Mouse (Mus musculus): ENCODE measurements at regions not wholly inside any gene's neighbourhood (a gene's known extent, or its start where the extent isn't known, plus 50 kb on each side); places are given as distances from the start of the nearest gene placed in this dataset.

- TF ChIP-seq GABPA (IDR thresholded peaks at IDR 0.05; ENCODE audit: low read depth, low read length), result no peak
- no peak for TF ChIP-seq MAX (IDR thresholded peaks at IDR 0.05; ENCODE audit: low read length)
- TF ChIP-seq POLR2A (IDR thresholded peaks at IDR 0.05; ENCODE audit: control insufficient read depth in 1 of 2, insufficient read depth in 1 of 2, low read depth in 1 of 2, low read length in 2 of 2, poor library complexity in 1 of 2), result no peak
- TF ChIP-seq ETS1 (IDR thresholded peaks at IDR 0.05; ENCODE audit: low read depth, low read length), result no peak
- TF ChIP-seq MYB (IDR thresholded peaks at IDR 0.05; ENCODE audit: low read depth, low read length), result no peak
- TF ChIP-seq JUND (IDR thresholded peaks at IDR 0.05; ENCODE audit: low read depth, low read length), result no peak
- TF ChIP-seq NRF1 (IDR thresholded peaks at IDR 0.05; ENCODE audit: insufficient read depth, low read depth, low read length, poor library complexity, severe bottlenecking), result no peak
- TF ChIP-seq GATA1 (IDR thresholded peaks at IDR 0.05; ENCODE audit: low read depth, low read length), result no peak
- TF ChIP-seq E2F4 (IDR thresholded peaks at IDR 0.05; ENCODE audit: borderline replicate concordance, low read depth, low read length), result no peak
- no peak for TF ChIP-seq CTCF (IDR thresholded peaks at IDR 0.05 in 2 of 3, conservative IDR thresholded peaks at IDR 0.05 in 1 of 3; ENCODE audit: control insufficient read depth in 1 of 3, insufficient read depth in 1 of 3, low read depth in 2 of 3, low read length in 3 of 3, poor library complexity in 1 of 3, severe bottlenecking in 1 of 3)
- TF ChIP-seq MEF2A (IDR thresholded peaks at IDR 0.05; ENCODE audit: extremely low read depth, insufficient replicate concordance, low read depth, low read length, poor library complexity, severe bottlenecking), result no peak
- no peak for TF ChIP-seq RAD21 (IDR thresholded peaks at IDR 0.05; ENCODE audit: low read depth, low read length)
- TF ChIP-seq USF1 (IDR thresholded peaks at IDR 0.05; ENCODE audit: low read depth, low read length), result no peak
- no peak for TF ChIP-seq POLR2AphosphoS2 (IDR thresholded peaks at IDR 0.05; ENCODE audit: low read length)
- TF ChIP-seq BHLHE40 (IDR thresholded peaks at IDR 0.05; ENCODE audit: borderline replicate concordance, low read depth, low read length), result no peak
- no peak for TF ChIP-seq RCOR1 (IDR thresholded peaks at IDR 0.05; ENCODE audit: low read depth, low read length)
- TF ChIP-seq TAL1 (IDR thresholded peaks at IDR 0.05; ENCODE audit: low read length), result no peak
- no peak for TF ChIP-seq ELF1 (IDR thresholded peaks at IDR 0.05; ENCODE audit: low read depth, low read length)
- TF ChIP-seq ZKSCAN1 (IDR thresholded peaks at IDR 0.05; ENCODE audit: low read depth, low read length), result no peak
- H3K36me3 ChIP-seq (ENCODE audit: control insufficient read depth in 1 of 2, insufficient read depth in 2 of 2, low read length in 2 of 2), result no peaks in the 10 kb centered on the region
These were observed 320.4 kb downstream of the Fgf9 start for GRCm38 (mm10) chr14:58390741-58391140.

GRCm38 (mm10) chr14:58387348-58388000, 317.1 kb downstream of the Fgf9 start:
- Histone ChIP-seq H3K9ac (ENCODE audit: control insufficient read depth, low read depth, low read length, poor library complexity, severe bottlenecking) (no peak overlapping the region), H3K27me3 (ENCODE audit: control insufficient read depth in 1 of 2, insufficient read depth in 2 of 2, low read length in 2 of 2) (no peaks in the 10 kb centered on the region), H3K4me1 (ENCODE audit: control insufficient read depth in 1 of 2, insufficient read depth in 2 of 2, low read length in 2 of 2) (no peaks in the 10 kb centered on the region), H3K9me3 (replicated peaks; ENCODE audit: insufficient read depth, low read length) (no peaks in the 10 kb centered on the region), H3K36me3 (ENCODE audit: control insufficient read depth in 1 of 2, insufficient read depth in 2 of 2, low read length in 2 of 2) (no peaks in the 10 kb centered on the region), H3K4me3 (ENCODE audit: control insufficient read depth in 1 of 2, insufficient read depth in 1 of 2, low read depth in 2 of 2, low read length in 2 of 2) (no peak overlapping the region), H3K79me2 (ENCODE audit: control insufficient read depth, insufficient read depth, low read length, poor library complexity) (no peaks in the 10 kb centered on the region), H3K27ac (ENCODE audit: control insufficient read depth, low read depth, low read length) (no peak overlapping the region)
- TF ChIP-seq POLR2AphosphoS5 (IDR thresholded peaks at IDR 0.05; ENCODE audit: borderline replicate concordance, low read depth, low read length), result no peak
- TF ChIP-seq GABPA (IDR thresholded peaks at IDR 0.05; ENCODE audit: low read depth, low read length), result no peak
- DNase-seq (ENCODE audit: low read depth, low spot score), result no peak

More at GRCm38 (mm10) chr14:58390741-58391140, 320.4 kb downstream of the Fgf9 start:
- no peaks in the 10 kb centered on the region for H3K4me1 ChIP-seq (ENCODE audit: control insufficient read depth in 1 of 2, insufficient read depth in 2 of 2, low read length in 2 of 2)
- no peak for DNase-seq (ENCODE audit: low read depth, low spot score)
- H3K4me3 ChIP-seq (ENCODE audit: control insufficient read depth in 1 of 2, insufficient read depth in 1 of 2, low read depth in 2 of 2, low read length in 2 of 2), result no peak overlapping the region
- no peaks in the 10 kb centered on the region for H3K79me2 ChIP-seq (ENCODE audit: control insufficient read depth, insufficient read depth, low read length, poor library complexity)
- no peaks in the 10 kb centered on the region for H3K27me3 ChIP-seq (ENCODE audit: control insufficient read depth in 1 of 2, insufficient read depth in 2 of 2, low read length in 2 of 2)
- H3K9ac ChIP-seq (ENCODE audit: control insufficient read depth, low read depth, low read length, poor library complexity, severe bottlenecking), result no peak overlapping the region
- no peak overlapping the region for H3K27ac ChIP-seq (ENCODE audit: control insufficient read depth, low read depth, low read length)
- H3K9me3 ChIP-seq (replicated peaks; ENCODE audit: insufficient read depth, low read length), result no peaks in the 10 kb centered on the region

Data from MEL (cell line).